ENCODE assay signal across 9 mouse cellular contexts in the genomic region with DNA sequence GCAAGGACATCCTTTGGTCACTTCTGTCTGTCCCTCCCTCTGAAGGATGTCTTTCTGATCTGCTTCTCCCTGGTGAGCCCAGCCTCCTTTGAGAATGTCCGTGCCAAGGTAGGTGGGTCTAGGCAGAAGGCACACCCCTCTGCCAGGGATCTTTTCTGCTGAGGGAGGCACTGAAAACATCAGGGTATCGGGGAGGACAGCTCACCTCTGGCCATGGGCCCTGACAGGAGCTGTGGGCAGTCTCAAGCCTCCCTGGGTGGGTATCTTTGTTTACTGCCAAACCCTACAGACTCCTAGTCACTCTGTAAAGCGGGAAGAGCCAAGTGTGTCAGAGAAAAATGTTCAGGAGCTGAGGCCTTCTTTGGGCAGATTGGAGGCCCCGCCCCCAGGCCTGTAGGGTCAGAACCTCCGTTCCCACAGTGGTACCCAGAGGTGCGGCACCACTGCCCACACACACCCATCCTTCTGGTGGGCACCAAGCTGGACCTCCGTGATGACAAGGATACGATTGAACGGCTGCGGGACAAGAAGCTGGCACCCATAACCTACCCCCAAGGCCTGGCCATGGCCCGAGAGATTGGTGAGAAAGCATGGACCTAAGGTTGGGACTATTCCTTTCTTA. TPM values are rescaled to one million over a fixed set of nuclear protein-coding genes. Genes with fewer than 3 reads are reported as not detected.
A peak's percentile ranks its signal among the peaks of the same experiment; 100 is the strongest.
DNase-seq lines count a peak whose midpoint lies in the region; ATAC-seq lines count a peak whose summit lies in the region.
"Had no signal": no experiment of that assay in that cellular context is flagged by ENCODE, and none has a peak within 500 bp of the region (broad histone marks: within the 10 kb centered on the region; RNA-seq: fewer than 3 reads in every experiment).

No protein-coding gene starts in this region.

- 86% methylated on average over 11 of the region's 11 CpGs for WGBS in neural tube, embryonic 12.5 days
- WGBS in neural tube, embryonic 14.5 days, result 91% methylated on average over 11 of the region's 11 CpGs

- no peak overlapping the region for H3K4me3 ChIP-seq in neural tube, embryonic 12.5 days
- 0 out of 2 replicates have a peak overlapping the region, but pooled peaks have one; percentile 4 for H3K4me3 ChIP-seq in neural tube, embryonic 14.5 days (ENCODE audit: low read depth, low read length)

- no peak for ATAC-seq in neural tube, embryonic 12.5 days (ENCODE audit: low FRiP score, low read depth)
- no peak for ATAC-seq in neural tube, embryonic 14.5 days (ENCODE audit: low read depth)

- H3K4me1 ChIP-seq in neural tube, embryonic 12.5 days, result peaks cover 26% of the 10 kb centered on the region
- peaks cover 5% of the 10 kb centered on the region; the same call in 1 of the 2 replicates for H3K4me1 ChIP-seq in neural tube, embryonic 14.5 days (ENCODE audit: control insufficient read depth, insufficient read depth, low read length)

- peak overlapping the region; percentile 99 for H3K4me2 ChIP-seq in neural tube, embryonic 12.5 days (replicated peaks)
- H3K4me2 ChIP-seq in neural tube, embryonic 14.5 days (ENCODE audit: low read depth, low read length), result peak overlapping the region; percentile 54

- no peaks in the 10 kb centered on the region for H3K9me3 ChIP-seq in neural tube, embryonic 12.5 days
- H3K9me3 ChIP-seq in neural tube, embryonic 14.5 days (ENCODE audit: control insufficient read depth, low read length), result no peaks in the 10 kb centered on the region
- H3K9me3 ChIP-seq: liver, embryonic 15.5 days had no signal

- H3K9ac ChIP-seq in neural tube, embryonic 12.5 days, result 0 out of 2 replicates have a peak overlapping the region, but pooled peaks have one; percentile 4
- H3K9ac ChIP-seq in neural tube, embryonic 14.5 days (replicated peaks; ENCODE audit: low read depth, low read length), result no peak overlapping the region
- H3K9ac ChIP-seq: liver, embryonic 15.5 days had no signal

- peaks cover 17% of the 10 kb centered on the region; the same call in 1 of the 2 replicates for H3K27me3 ChIP-seq in neural tube, embryonic 12.5 days (replicated peaks)
- H3K27me3 ChIP-seq in neural tube, embryonic 14.5 days (ENCODE audit: control insufficient read depth, insufficient read depth, low read length), result no peaks in the 10 kb centered on the region

- peak; percentile 3 for DNase-seq in adrenal gland, postnatal 14 days
- no peak for DNase-seq in adrenal gland, postnatal 25 days
- DNase-seq in neural tube, embryonic 10.5 days (ENCODE audit: extremely low spot score, low spot score), result no peak
- peak; percentile 61 to 85 for DNase-seq in kidney, postnatal 25 days
- no peak for DNase-seq in gastrocnemius, adult 18-20 months (ENCODE audit: low spot score)
- DNase-seq in adrenal gland, adult 8-10 months, result no peak

- no peak overlapping the region for H3K27ac ChIP-seq in neural tube, embryonic 12.5 days
- H3K27ac ChIP-seq in neural tube, embryonic 14.5 days (ENCODE audit: low read depth, low read length), result no peak overlapping the region
- H3K27ac ChIP-seq: liver, embryonic 15.5 days had no signal

- peaks cover 28% of the 10 kb centered on the region for H3K36me3 ChIP-seq in neural tube, embryonic 12.5 days
- 0 out of 2 replicates have a peak, but pooled peaks cover 11% of the 10 kb centered on the region for H3K36me3 ChIP-seq in neural tube, embryonic 14.5 days (ENCODE audit: control insufficient read depth, insufficient read depth, low read length)

RNA-seq across cellular contexts. Expression of gene Rac3, which starts 1.6 kb away (rescaled TPM):
- total RNA-seq in adrenal gland, postnatal 14 days (2021), result 3.2 and 5.3 TPM in 2 replicates
- 5.6 and 10.0 TPM in 2 replicates for total RNA-seq in adrenal gland, postnatal 25 days (2021)
- 118 and 119 TPM in 2 replicates for polyA plus RNA-seq in neural tube, embryonic 12.5 days (2016; fragmentation: Nextera tagmentation; extraction: Ambion mirVana)
- polyA plus RNA-seq in neural tube, embryonic 14.5 days (2014; fragmentation: Nextera tagmentation; extraction: Ambion mirVana), result 70.7 and 135 TPM in 2 replicates
- total RNA-seq in gastrocnemius, adult 18-20 months (2021), result 1 to 10 TPM in 1 of 2 experiments, under 1 TPM in 1; 0.95 to 1.3 TPM
- total RNA-seq in adrenal gland, adult 8-10 months (2022), result 10 to 100 TPM; 11.1 to 23.9 (median 15.9) TPM

RNA-seq across cellular contexts. Expression of gene Dcxr, which starts 4.2 kb away (rescaled TPM):
- 31.8 and 41.9 TPM in 2 replicates for total RNA-seq in adrenal gland, postnatal 14 days (2021)
- 59.0 and 82.3 TPM in 2 replicates for total RNA-seq in adrenal gland, postnatal 25 days (2021)
- polyA plus RNA-seq in neural tube, embryonic 12.5 days (2016; fragmentation: Nextera tagmentation; extraction: Ambion mirVana), result 12.3 and 16.7 TPM in 2 replicates
- 10.2 and 10.5 TPM in 2 replicates for polyA plus RNA-seq in neural tube, embryonic 14.5 days (2014; fragmentation: Nextera tagmentation; extraction: Ambion mirVana)
- 1 to 10 TPM; 8.2 to 9.6 TPM for total RNA-seq in gastrocnemius, adult 18-20 months (2021)
- 100 to 1,000 TPM in 2 of 4 experiments, 10 to 100 TPM in 2; 41.6 to 142 (median 76.2) TPM for total RNA-seq in adrenal gland, adult 8-10 months (2022)

RNA-seq across cellular contexts. Expression of gene Cbr2, which starts 9.0 kb away (rescaled TPM):
- 7.3 and 10.2 TPM in 2 replicates for total RNA-seq in adrenal gland, postnatal 14 days (2021)
- 1.9 and 3.7 TPM in 2 replicates for total RNA-seq in adrenal gland, postnatal 25 days (2021)
- polyA plus RNA-seq in neural tube, embryonic 12.5 days (2016; fragmentation: Nextera tagmentation; extraction: Ambion mirVana), result 0.95 and 1.6 TPM in 2 replicates
- 0.39 and 0.81 TPM in 2 replicates for polyA plus RNA-seq in neural tube, embryonic 14.5 days (2014; fragmentation: Nextera tagmentation; extraction: Ambion mirVana)
- 10 to 100 TPM; 11.6 to 16.9 TPM for total RNA-seq in gastrocnemius, adult 18-20 months (2021)
- 10 to 100 TPM in 1 of 4 experiments, 1 to 10 TPM in 3; 4.8 to 11.4 (median 6.5) TPM for total RNA-seq in adrenal gland, adult 8-10 months (2022)

RNA-seq across cellular contexts. Expression of gene Lrrc45, which starts 9.1 kb away (rescaled TPM):
- total RNA-seq in adrenal gland, postnatal 14 days (2021), result 27.2 and 31.5 TPM in 2 replicates
- total RNA-seq in adrenal gland, postnatal 25 days (2021), result 40.9 and 46.8 TPM in 2 replicates
- 70.9 and 72.6 TPM in 2 replicates for polyA plus RNA-seq in neural tube, embryonic 12.5 days (2016; fragmentation: Nextera tagmentation; extraction: Ambion mirVana)
- polyA plus RNA-seq in neural tube, embryonic 14.5 days (2014; fragmentation: Nextera tagmentation; extraction: Ambion mirVana), result 53.9 and 59.4 TPM in 2 replicates
- total RNA-seq in gastrocnemius, adult 18-20 months (2021), result 1 to 10 TPM; 2.3 to 3.0 TPM
- total RNA-seq in adrenal gland, adult 8-10 months (2022), result 10 to 100 TPM; 26.1 to 57.9 (median 42.3) TPM

RNA-seq across cellular contexts. Expression of gene Cenpx, which starts 9.3 kb away (rescaled TPM):
- 46.4 and 52.5 TPM in 2 replicates for total RNA-seq in adrenal gland, postnatal 14 days (2021)
- total RNA-seq in adrenal gland, postnatal 25 days (2021), result 52.6 and 54.2 TPM in 2 replicates
- polyA plus RNA-seq in neural tube, embryonic 12.5 days (2016; fragmentation: Nextera tagmentation; extraction: Ambion mirVana), result 108 and 114 TPM in 2 replicates
- 87.6 and 95.8 TPM in 2 replicates for polyA plus RNA-seq in neural tube, embryonic 14.5 days (2014; fragmentation: Nextera tagmentation; extraction: Ambion mirVana)
- 10 to 100 TPM; 24.2 to 32.0 TPM for total RNA-seq in gastrocnemius, adult 18-20 months (2021)
- 10 to 100 TPM; 49.3 to 61.7 (median 55.7) TPM for total RNA-seq in adrenal gland, adult 8-10 months (2022)

Comparison
In these comparisons a context has a peak if more than half of its experiments do, and no peak if none do; other contexts are left out.
1. DNase-seq: peak in adrenal gland, postnatal 14 days (single experiment) and kidney, postnatal 25 days (2 of 2); none in adrenal gland, postnatal 25 days (single experiment), neural tube, embryonic 10.5 days (single experiment), gastrocnemius, adult 18-20 months (single experiment) and adrenal gland, adult 8-10 months (single experiment).